Mouse (Mus musculus): Measurements from ENCODE around the gene Snx21. TPM values are rescaled to one million over a fixed set of nuclear protein-coding genes. Genes with fewer than 3 reads are reported as not detected.

Gene Snx21
- total RNA-seq, 2 experiments from 2014 or later = 5.0 to 5.2 TPM

GRCm38 (mm10) chr2:164823969-164824368, 38.3 kb downstream of the Snx21 start:
- ATAC-seq (ENCODE audit: poor library complexity, severe bottlenecking) = no peak

GRCm38 (mm10) chr2:164825521-164825920, 39.9 kb downstream of the Snx21 start:
- no peak for ATAC-seq (ENCODE audit: poor library complexity, severe bottlenecking)

GRCm38 (mm10) chr2:164827146-164827850, 41.7 kb downstream of the Snx21 start:
- ATAC-seq (ENCODE audit: poor library complexity, severe bottlenecking) = no peak

DNA sequence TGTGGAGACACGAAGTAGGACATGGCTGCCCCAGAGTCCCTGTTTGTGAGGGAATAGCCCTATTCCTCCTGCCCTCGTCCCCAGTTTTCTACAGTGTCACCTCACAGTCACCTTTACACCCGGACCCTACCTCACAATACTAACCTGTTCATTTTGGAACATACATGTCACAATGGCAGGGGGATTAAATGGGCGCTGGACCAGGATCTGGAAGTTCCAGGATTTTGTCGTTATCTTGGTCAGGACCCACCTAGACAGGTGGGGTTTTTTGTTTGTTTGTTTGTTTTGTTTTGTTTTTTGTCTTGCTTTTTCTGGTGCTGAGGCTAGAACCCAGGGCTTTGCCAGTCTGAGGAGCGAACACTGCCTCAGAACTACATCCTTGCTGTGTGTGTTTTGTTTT, 42.8 kb downstream of the Snx21 start, which contains the start of gene Spata25:
Spata25 (minus strand) TSS at position 101 of the 400 bp plus-strand sequence.
- no peak for ATAC-seq (ENCODE audit: poor library complexity, severe bottlenecking)

DNA sequence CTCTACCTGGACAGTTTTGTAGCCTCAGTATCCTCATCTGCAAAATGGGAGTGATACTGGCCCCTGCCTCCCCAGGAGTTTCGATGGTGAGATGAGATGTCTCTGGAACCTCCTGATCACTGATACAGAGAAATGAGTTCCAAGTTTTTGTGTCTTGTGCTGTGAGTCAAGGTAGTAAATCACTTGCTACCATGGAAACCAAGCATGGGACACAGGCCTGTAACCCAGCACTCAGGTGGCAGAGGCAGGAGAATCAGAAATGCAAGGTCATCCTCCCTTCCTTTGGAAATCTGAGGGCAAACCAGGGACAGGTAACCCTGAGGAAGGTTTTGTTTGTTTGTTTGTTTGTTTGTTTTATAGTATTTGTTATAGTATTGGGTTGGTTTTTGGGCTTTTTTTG, 43.5 kb downstream of the Snx21 start:
- ATAC-seq (ENCODE audit: poor library complexity, severe bottlenecking) = no peak

DNA sequence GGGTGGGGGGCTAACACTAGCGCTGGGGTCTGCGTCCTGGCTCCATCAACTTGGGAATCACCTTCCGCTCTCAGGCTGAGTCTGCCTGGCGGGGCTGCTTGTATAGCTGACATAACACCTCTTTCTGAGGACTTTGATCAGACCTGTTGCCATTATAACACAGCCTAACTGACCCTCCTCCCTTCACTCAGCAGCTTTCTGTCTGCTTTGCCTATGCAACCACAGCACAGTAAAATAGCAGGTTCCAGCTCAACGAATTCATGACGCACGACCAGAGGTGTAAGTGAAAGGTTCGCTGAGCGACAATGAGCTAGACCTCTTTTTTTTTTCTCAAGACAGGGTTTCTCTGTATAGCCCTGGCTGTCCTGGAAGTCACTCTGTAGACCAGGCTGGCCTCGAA, 45.4 kb downstream of the Snx21 start:
- ATAC-seq (ENCODE audit: poor library complexity, severe bottlenecking) = no peak

GRCm38 (mm10) chr2:164832032-164832747, 46.6 kb downstream of the Snx21 start:
- ATAC-seq (ENCODE audit: poor library complexity, severe bottlenecking) = no peak

DNA sequence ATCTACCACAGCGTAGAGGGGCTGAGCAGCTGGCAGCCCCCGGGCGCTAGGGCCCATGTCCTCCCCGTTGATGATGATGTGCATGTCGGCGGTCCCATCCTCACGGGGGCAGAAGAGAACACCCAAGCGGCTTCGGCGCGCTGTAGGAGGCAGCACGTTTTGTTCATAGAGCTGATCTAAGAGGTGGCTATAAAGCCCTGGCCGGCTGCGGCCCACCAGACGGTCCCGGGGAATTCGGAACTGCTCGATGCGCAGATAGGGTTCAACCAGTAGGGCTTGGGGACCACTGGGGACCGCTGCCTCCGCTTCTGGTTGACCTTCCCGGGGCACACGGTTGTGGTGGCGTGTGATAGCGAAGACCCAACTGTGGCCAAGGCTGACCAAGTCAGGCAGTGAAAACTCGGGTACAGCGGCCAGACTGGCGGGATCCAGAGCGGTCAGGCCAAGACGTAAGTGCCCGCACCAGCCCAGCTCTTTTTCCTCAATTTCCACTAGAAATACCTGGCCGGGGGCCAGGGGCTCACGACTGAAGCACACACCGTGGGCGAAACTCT, 47.2 kb downstream of the Snx21 start, which contains the start of gene Ctsa:
Ctsa (plus strand) TSS at position 126 of the 554 bp plus-strand sequence.
- peak; percentile 71 for ATAC-seq (ENCODE audit: poor library complexity, severe bottlenecking)

DNA sequence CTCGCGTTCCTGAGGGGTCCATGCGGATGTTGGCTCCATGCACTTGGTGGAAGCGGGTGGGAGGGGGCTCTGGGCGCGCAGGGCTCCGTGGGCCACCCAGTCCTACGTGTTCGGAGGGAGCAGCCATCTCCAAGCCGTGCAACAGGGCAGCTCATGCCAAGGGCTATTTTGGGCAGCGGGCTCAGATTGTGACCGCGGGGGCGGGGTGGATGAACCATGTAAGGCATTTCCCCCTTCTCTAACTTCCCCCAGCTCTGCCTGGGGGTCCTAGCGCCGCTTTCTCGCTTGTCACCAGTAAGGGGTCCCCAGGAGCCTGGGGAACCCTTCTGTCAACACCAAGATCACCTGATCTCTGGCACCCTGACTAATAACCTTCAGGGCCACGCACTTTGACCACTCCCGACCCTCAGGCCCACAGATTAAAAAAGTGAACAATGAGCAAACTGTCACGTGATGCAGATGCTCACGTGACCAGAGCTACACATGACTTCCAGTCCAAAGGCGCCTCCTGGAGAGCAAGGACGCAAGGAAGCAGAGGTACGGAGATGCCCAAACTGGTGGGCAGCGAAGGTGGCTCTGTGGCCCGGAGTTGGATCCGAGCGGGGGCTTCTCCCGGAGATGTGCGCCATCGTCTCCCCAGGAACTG, 47.8 kb downstream of the Snx21 start, which contains the start of gene Neurl2:
Neurl2 (minus strand) TSS at position 143 of the 646 bp plus-strand sequence.
- ATAC-seq (ENCODE audit: poor library complexity, severe bottlenecking) = peak; percentile 62

GRCm38 (mm10) chr2:164834531-164834930, 48.9 kb downstream of the Snx21 start:
- ATAC-seq (ENCODE audit: poor library complexity, severe bottlenecking) = 0 out of 2 replicates have a peak, but pooled peaks have one; percentile 26

DNA sequence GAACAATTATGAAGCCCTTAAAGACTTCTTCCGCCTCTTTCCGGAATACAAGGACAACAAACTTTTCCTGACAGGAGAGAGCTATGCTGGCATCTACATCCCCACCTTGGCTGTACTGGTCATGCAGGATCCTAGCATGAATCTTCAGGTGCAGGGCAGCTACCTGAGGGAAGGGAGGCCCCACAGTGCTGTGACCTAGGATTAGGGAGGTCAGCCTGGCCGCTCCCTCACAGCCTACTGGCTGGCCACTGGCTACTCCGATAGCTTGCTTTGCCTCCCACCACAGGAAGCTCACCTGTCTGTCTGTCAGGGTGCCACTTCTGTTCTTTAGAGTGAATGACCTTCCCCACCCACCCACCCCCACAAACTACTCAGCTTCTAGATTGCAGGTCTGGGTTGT, 49.5 kb downstream of the Snx21 start:
- ATAC-seq (ENCODE audit: poor library complexity, severe bottlenecking) = no peak

Other genes starting within 250 kb of the Snx21 start
- not detected in 2 replicates for gene Wfdc2, start 223.4 kb upstream of the Snx21 start, total RNA-seq (2015)
- not detected in 2 replicates for gene Wfdc2, start 223.4 kb upstream of the Snx21 start, total RNA-seq (2017)
- gene Spint3, start 212.4 kb upstream of the Snx21 start, total RNA-seq (2015) = not detected in 2 replicates
- not detected in 2 replicates for gene Spint3, start 212.4 kb upstream of the Snx21 start, total RNA-seq (2017)
- not detected in 2 replicates for gene Wfdc6a, start 200.4 kb upstream of the Snx21 start, total RNA-seq (2015)
- not detected in 2 replicates for gene Wfdc6a, start 200.4 kb upstream of the Snx21 start, total RNA-seq (2017)
- gene Eppin, start 192.2 kb upstream of the Snx21 start, total RNA-seq (2015) = not detected in 2 replicates
- not detected in 2 replicates for gene Eppin, start 192.2 kb upstream of the Snx21 start, total RNA-seq (2017)
- gene Wfdc6b, start 172.3 kb upstream of the Snx21 start, total RNA-seq (2015) = not detected in 2 replicates
- not detected in 2 replicates for gene Wfdc6b, start 172.3 kb upstream of the Snx21 start, total RNA-seq (2017)
- gene Wfdc8, start 172.2 kb upstream of the Snx21 start, total RNA-seq (2015) = not detected in 2 replicates
- gene Wfdc8, start 172.2 kb upstream of the Snx21 start, total RNA-seq (2017) = not detected in 2 replicates
- gene Wfdc16, start 147.0 kb upstream of the Snx21 start, total RNA-seq (2015) = not detected in 2 replicates
- gene Wfdc16, start 147.0 kb upstream of the Snx21 start, total RNA-seq (2017) = not detected in 2 replicates
- not detected in 2 replicates for gene Wfdc10, start 129.8 kb upstream of the Snx21 start, total RNA-seq (2015)
- gene Wfdc10, start 129.8 kb upstream of the Snx21 start, total RNA-seq (2017) = not detected in 2 replicates
- gene Wfdc9, start 129.2 kb upstream of the Snx21 start, total RNA-seq (2015) = not detected in 2 replicates
- not detected in 2 replicates for gene Wfdc9, start 129.2 kb upstream of the Snx21 start, total RNA-seq (2017)
- not detected in 2 replicates for gene Wfdc11, start 111.7 kb upstream of the Snx21 start, total RNA-seq (2015)
- not detected in 2 replicates for gene Wfdc11, start 111.7 kb upstream of the Snx21 start, total RNA-seq (2017)
- not detected in 2 replicates for gene Wfdc13, start 100.7 kb upstream of the Snx21 start, total RNA-seq (2015)
- not detected in 2 replicates for gene Wfdc13, start 100.7 kb upstream of the Snx21 start, total RNA-seq (2017)
- gene Spint4, start 87.3 kb upstream of the Snx21 start, total RNA-seq (2015) = not detected in 2 replicates
- not detected in 2 replicates for gene Spint4, start 87.3 kb upstream of the Snx21 start, total RNA-seq (2017)
- gene Spint5, start 70.5 kb upstream of the Snx21 start, total RNA-seq (2015) = not detected in 2 replicates
- not detected in 2 replicates for gene Spint5, start 70.5 kb upstream of the Snx21 start, total RNA-seq (2017)
- 1.0 TPM in 1 of 2 replicates, not detected in the other for gene Wfdc3, start 39.9 kb upstream of the Snx21 start, total RNA-seq (2015)
- not detected in 2 replicates for gene Wfdc3, start 39.9 kb upstream of the Snx21 start, total RNA-seq (2017)
- 27.3 and 28.5 TPM in 2 replicates for gene Dnttip1, start 39.8 kb upstream of the Snx21 start, total RNA-seq (2015)
- 18.5 and 27.0 TPM in 2 replicates for gene Dnttip1, start 39.8 kb upstream of the Snx21 start, total RNA-seq (2017)
- gene Ube2c, start 15.9 kb upstream of the Snx21 start, total RNA-seq (2015) = 330 and 340 TPM in 2 replicates
- 228 and 247 TPM in 2 replicates for gene Ube2c, start 15.9 kb upstream of the Snx21 start, total RNA-seq (2017)
- not detected in 2 replicates for gene Tnnc2, start 5.9 kb upstream of the Snx21 start, total RNA-seq (2015)
- not detected in 2 replicates for gene Tnnc2, start 5.9 kb upstream of the Snx21 start, total RNA-seq (2017)
- 20.4 and 20.8 TPM in 2 replicates for gene Acot8, start 19.1 kb downstream of the Snx21 start, total RNA-seq (2015)
- gene Acot8, start 19.1 kb downstream of the Snx21 start, total RNA-seq (2017) = 28.8 and 28.9 TPM in 2 replicates
- 2.3 and 3.4 TPM in 2 replicates for gene Zswim3, start 19.3 kb downstream of the Snx21 start, total RNA-seq (2015)
- gene Zswim3, start 19.3 kb downstream of the Snx21 start, total RNA-seq (2017) = 1.7 and 3.4 TPM in 2 replicates
- gene Zswim1, start 36.9 kb downstream of the Snx21 start, total RNA-seq (2015) = 5.7 and 6.4 TPM in 2 replicates
- gene Zswim1, start 36.9 kb downstream of the Snx21 start, total RNA-seq (2017) = 2.9 TPM in 2 replicates
- gene Spata25, start 42.7 kb downstream of the Snx21 start, total RNA-seq (2015) = not detected in 2 replicates
- gene Spata25, start 42.7 kb downstream of the Snx21 start, total RNA-seq (2017) = not detected in 2 replicates
- 192 and 200 TPM in 2 replicates for gene Ctsa, start 47.0 kb downstream of the Snx21 start, total RNA-seq (2015)
- 224 and 228 TPM in 2 replicates for gene Ctsa, start 47.0 kb downstream of the Snx21 start, total RNA-seq (2017)
- 2.7 and 3.4 TPM in 2 replicates for gene Neurl2, start 47.6 kb downstream of the Snx21 start, total RNA-seq (2015)
- 1.6 and 1.8 TPM in 2 replicates for gene Neurl2, start 47.6 kb downstream of the Snx21 start, total RNA-seq (2017)
- gene Pltp, start 71.9 kb downstream of the Snx21 start, total RNA-seq (2015) = 3.8 and 7.1 TPM in 2 replicates
- gene Pltp, start 71.9 kb downstream of the Snx21 start, total RNA-seq (2017) = 1.8 and 3.6 TPM in 2 replicates
- gene Pcif1, start 93.5 kb downstream of the Snx21 start, total RNA-seq (2015) = 38.4 and 47.1 TPM in 2 replicates
- 31.2 and 33.4 TPM in 2 replicates for gene Pcif1, start 93.5 kb downstream of the Snx21 start, total RNA-seq (2017)
- gene Zfp335, start 125.9 kb downstream of the Snx21 start, total RNA-seq (2015) = 15.6 and 16.1 TPM in 2 replicates
- gene Zfp335, start 125.9 kb downstream of the Snx21 start, total RNA-seq (2017) = 9.4 and 10.0 TPM in 2 replicates
- gene Mmp9, start 155.0 kb downstream of the Snx21 start, total RNA-seq (2015) = 326 and 367 TPM in 2 replicates
- 217 and 317 TPM in 2 replicates for gene Mmp9, start 155.0 kb downstream of the Snx21 start, total RNA-seq (2017)
- 0.91 and 1.3 TPM in 2 replicates for gene Slc12a5, start 175.0 kb downstream of the Snx21 start, total RNA-seq (2015)
- gene Slc12a5, start 175.0 kb downstream of the Snx21 start, total RNA-seq (2017) = 0.48 and 0.89 TPM in 2 replicates
- gene Ncoa5, start 249.0 kb downstream of the Snx21 start, total RNA-seq (2015) = 9.3 and 9.8 TPM in 2 replicates
- gene Ncoa5, start 249.0 kb downstream of the Snx21 start, total RNA-seq (2017) = 15.6 and 26.8 TPM in 2 replicates

Data from megakaryocyte, adult 5-6 weeks (primary cell).